Mouse (Mus musculus) testis, adult 2 months (tissue): ENCODE data around the gene Elk3.

Experiments
- CTCF ChIP-seq: fragments of 200-500 bp; IDR thresholded peaks from 2 replicates; pipeline ENCODE4 v1.5.1; 2012; ENCODE audit warnings: low read depth, mild to moderate bottlenecking, inconsistent platforms, low read length, moderate library complexity; ENCODE audit not compliant: control insufficient read depth, insufficient read depth, insufficient replicate concordance
- POLR2A ChIP-seq: fragments of 200-500 bp; IDR thresholded peaks from 2 replicates; pipeline ENCODE4 v1.6.1; 2012; ENCODE audit warnings: low read depth, mild to moderate bottlenecking, inconsistent platforms, low read length, moderate library complexity; ENCODE audit not compliant: control insufficient read depth

DNA sequence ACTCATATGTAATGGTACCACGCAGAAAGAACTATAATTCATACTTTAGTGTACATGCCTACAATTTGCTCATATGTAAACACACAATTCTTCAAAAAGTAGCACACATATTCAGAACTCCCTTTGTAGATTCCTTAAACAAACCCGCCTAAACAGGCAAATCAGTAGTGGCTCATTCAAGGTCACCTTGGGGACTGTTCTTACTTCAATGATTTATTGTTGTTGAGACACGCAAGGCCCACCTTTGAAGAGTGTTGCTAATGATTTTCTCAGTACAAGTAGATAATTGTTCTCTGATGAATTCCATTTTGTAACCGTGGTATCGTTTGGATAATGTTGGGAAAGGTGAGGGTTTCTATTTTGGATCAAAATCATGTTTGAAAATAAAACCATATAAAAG is 17.4 kb upstream of the Elk3 start:
- no peak for TF ChIP-seq CTCF
- no peak for TF ChIP-seq POLR2A
